Mouse (Mus musculus) kidney, postnatal 14 days (tissue): Measurements from ENCODE around the gene Zfp239.
A peak's percentile ranks its signal among the peaks of the same experiment; 100 is the strongest.

Experiments
- DNase-seq: peaks from one replicate; pipeline ENCODE4 v3.0.0; 2022; ENCODE audit warnings: mixed read lengths

The Zfp239 gene

GRCm38 (mm10) chr6:117879408-117880115, 17.7 kb downstream of the Zfp239 start:
- peak; percentile 99 for DNase-seq

GRCm38 (mm10) chr6:117880394-117880838, 18.5 kb downstream of the Zfp239 start:
- DNase-seq: no peak

GRCm38 (mm10) chr6:117881229-117881628, 19.3 kb downstream of the Zfp239 start:
- no peak for DNase-seq

- no peak for DNase-seq
Measured at GRCm38 (mm10) chr6:117881997-117882396, 20.1 kb downstream of the Zfp239 start.

GRCm38 (mm10) chr6:117885943-117886342, 24.0 kb downstream of the Zfp239 start:
- no peak for DNase-seq

- DNase-seq: no peak
Measured at GRCm38 (mm10) chr6:117888032-117888431, 26.1 kb downstream of the Zfp239 start.

- DNase-seq: no peak
Measured at GRCm38 (mm10) chr6:117888642-117889096, 26.8 kb downstream of the Zfp239 start.

- DNase-seq: no peak
Measured at GRCm38 (mm10) chr6:117890257-117890656, 28.4 kb downstream of the Zfp239 start.

GRCm38 (mm10) chr6:117891369-117892160, 29.7 kb downstream of the Zfp239 start:
- no peak for DNase-seq

GRCm38 (mm10) chr6:117892386-117892785, 30.5 kb downstream of the Zfp239 start:
- no peak for DNase-seq

- DNase-seq: no peak
Measured at GRCm38 (mm10) chr6:117893435-117893834, 31.5 kb downstream of the Zfp239 start.

- DNase-seq: peak; percentile 13
Measured at GRCm38 (mm10) chr6:117897800-117898199, 35.9 kb downstream of the Zfp239 start.

GRCm38 (mm10) chr6:117900126-117901080, 38.5 kb downstream of the Zfp239 start, which contains the start of gene Hnrnpf:
Gene Hnrnpf (plus strand): TSS chr6:117900324.
- no peak for DNase-seq

GRCm38 (mm10) chr6:117901510-117902402, 39.9 kb downstream of the Zfp239 start:
- no peak for DNase-seq

- DNase-seq: no peak
Measured at GRCm38 (mm10) chr6:117902556-117902955, 40.7 kb downstream of the Zfp239 start.

GRCm38 (mm10) chr6:117903836-117904235, 41.9 kb downstream of the Zfp239 start:
- DNase-seq: no peak

GRCm38 (mm10) chr6:117905260-117905930, 43.5 kb downstream of the Zfp239 start:
- DNase-seq: peak; percentile 16

GRCm38 (mm10) chr6:117906015-117906531, 44.2 kb downstream of the Zfp239 start:
- DNase-seq: no peak

- peak; percentile 99 for DNase-seq
Measured at GRCm38 (mm10) chr6:117906590-117907271, 44.8 kb downstream of the Zfp239 start.
